ENCODE assay signal across 25 mouse cellular contexts in genomic region chr4:128722932-128723331, GRCm38 (mm10). TPM values are rescaled to one million over a fixed set of nuclear protein-coding genes. Genes with fewer than 3 reads are reported as not detected.
DNase-seq lines count a peak whose midpoint lies in the region; ATAC-seq lines count a peak whose summit lies in the region.
"Had no signal": no experiment of that assay in that cellular context is flagged by ENCODE, and none has a peak within 500 bp of the region (broad histone marks: within the 10 kb centered on the region; RNA-seq: fewer than 3 reads in every experiment).

No protein-coding gene starts in this region.

- H3K27ac ChIP-seq in forebrain, embryonic 11.5 days (ENCODE audit: low read depth, low read length): no peak overlapping the region
- no peak overlapping the region for H3K27ac ChIP-seq in forebrain, embryonic 12.5 days
- H3K27ac ChIP-seq in midbrain, embryonic 10.5 days (replicated peaks): peak overlapping the region; percentile 75
- no peak overlapping the region for H3K27ac ChIP-seq in midbrain, embryonic 13.5 days
- H3K27ac ChIP-seq: hindbrain, embryonic 15.5 days; liver, embryonic 12.5 days; neural tube, embryonic 12.5 days had no signal

- H3K27me3 ChIP-seq in forebrain, embryonic 11.5 days (ENCODE audit: control insufficient read depth, insufficient read depth, low read length): no peaks in the 10 kb centered on the region
- H3K27me3 ChIP-seq in forebrain, embryonic 12.5 days: peaks cover 6% of the 10 kb centered on the region; the same call in 1 of the 2 replicates
- H3K27me3 ChIP-seq in midbrain, embryonic 10.5 days (ENCODE audit: low read depth, poor library complexity, severe bottlenecking): peaks cover 49% of the 10 kb centered on the region
- no peaks in the 10 kb centered on the region for H3K27me3 ChIP-seq in midbrain, embryonic 13.5 days
- H3K27me3 ChIP-seq: CH12.LX; hindbrain, embryonic 15.5 days had no signal

- no peak for ATAC-seq in cerebellum, adult (ENCODE audit: insufficient number of reproducible peaks, low FRiP score, low TSS enrichment)
- ATAC-seq in forebrain, embryonic 11.5 days (replicated peaks; ENCODE audit: low FRiP score): no peak
- ATAC-seq in forebrain, embryonic 12.5 days (ENCODE audit: low FRiP score): no peak
- ATAC-seq in midbrain, embryonic 13.5 days: no peak
- ATAC-seq: activated CD4-positive, CD25-positive, alpha-beta regulatory T cell, adult 4 months; liver, embryonic 12.5 days; liver, postnatal 0 days had no signal

- no peak overlapping the region for H3K4me2 ChIP-seq in forebrain, embryonic 11.5 days (ENCODE audit: low read depth, low read length, severe bottlenecking)
- no peak overlapping the region for H3K4me2 ChIP-seq in forebrain, embryonic 12.5 days
- no peak overlapping the region for H3K4me2 ChIP-seq in midbrain, embryonic 13.5 days (replicated peaks)
- H3K4me2 ChIP-seq: heart, embryonic 11.5 days; hindbrain, embryonic 15.5 days; liver, embryonic 12.5 days; neural tube, embryonic 12.5 days had no signal

- WGBS in forebrain, embryonic 11.5 days: 85% methylated on average over 8 of the region's 8 CpGs
- 72% methylated on average over 8 of the region's 8 CpGs for WGBS in forebrain, embryonic 12.5 days
- WGBS in midbrain, embryonic 10.5 days: 81% methylated on average over 8 of the region's 8 CpGs
- WGBS in midbrain, embryonic 13.5 days: 72% methylated on average over 8 of the region's 8 CpGs

- peaks cover 37% of the 10 kb centered on the region for H3K4me1 ChIP-seq in forebrain, embryonic 11.5 days (replicated peaks; ENCODE audit: control insufficient read depth, insufficient read depth, low read length)
- peaks cover 74% of the 10 kb centered on the region for H3K4me1 ChIP-seq in forebrain, embryonic 12.5 days
- H3K4me1 ChIP-seq in midbrain, embryonic 10.5 days: peaks cover 93% of the 10 kb centered on the region
- peaks cover 80% of the 10 kb centered on the region for H3K4me1 ChIP-seq in midbrain, embryonic 13.5 days (replicated peaks)

- no peak overlapping the region for H3K4me3 ChIP-seq in forebrain, embryonic 11.5 days (ENCODE audit: low read depth, low read length)
- H3K4me3 ChIP-seq in forebrain, embryonic 12.5 days (replicated peaks): no peak overlapping the region
- no peak overlapping the region for H3K4me3 ChIP-seq in midbrain, embryonic 10.5 days
- no peak overlapping the region for H3K4me3 ChIP-seq in midbrain, embryonic 13.5 days (replicated peaks)
- H3K4me3 ChIP-seq: hindbrain, embryonic 15.5 days; liver, embryonic 12.5 days; myocyte; neural tube, embryonic 12.5 days had no signal

- H3K9ac ChIP-seq in forebrain, embryonic 11.5 days (ENCODE audit: low read length): no peak overlapping the region
- H3K9ac ChIP-seq in forebrain, embryonic 12.5 days: no peak overlapping the region
- H3K9ac ChIP-seq in midbrain, embryonic 13.5 days (replicated peaks): no peak overlapping the region
- H3K9ac ChIP-seq: hindbrain, embryonic 15.5 days; liver, embryonic 12.5 days; liver, postnatal 0 days; neural tube, embryonic 12.5 days had no signal

- no peaks in the 10 kb centered on the region for H3K9me3 ChIP-seq in forebrain, embryonic 11.5 days (ENCODE audit: control insufficient read depth, low read length)
- no peaks in the 10 kb centered on the region for H3K9me3 ChIP-seq in forebrain, embryonic 12.5 days
- H3K9me3 ChIP-seq in midbrain, embryonic 10.5 days (replicated peaks): no peaks in the 10 kb centered on the region
- no peaks in the 10 kb centered on the region for H3K9me3 ChIP-seq in midbrain, embryonic 13.5 days
- H3K9me3 ChIP-seq: hindbrain, embryonic 15.5 days; liver, embryonic 12.5 days; neural tube, embryonic 12.5 days had no signal

- DNase-seq in cerebellum, adult 11 months: peak; percentile 42
- peak; percentile 49 for DNase-seq in forebrain, embryonic 11.5 days (ENCODE audit: low spot score)
- no peak for DNase-seq in midbrain, embryonic 10.5 days (ENCODE audit: low spot score)
- no peak for DNase-seq in kidney, adult 18-20 months
- DNase-seq: adrenal gland, adult 8-10 months; gastrocnemius, postnatal 25 days; heart, adult 11 months; heart, postnatal 4 days; kidney, adult 2 months; kidney, postnatal 36 days; liver, postnatal 0 days; lung, postnatal 36 days; right cerebral cortex, adult 18-20 months; spleen, adult 18-20 months; thymus, postnatal 14 days had no signal

- no peaks in the 10 kb centered on the region for H3K36me3 ChIP-seq in forebrain, embryonic 11.5 days (ENCODE audit: control insufficient read depth, insufficient read depth, low read length)
- H3K36me3 ChIP-seq in forebrain, embryonic 12.5 days (replicated peaks): no peaks in the 10 kb centered on the region
- H3K36me3 ChIP-seq in midbrain, embryonic 10.5 days: no peaks in the 10 kb centered on the region
- no peaks in the 10 kb centered on the region for H3K36me3 ChIP-seq in midbrain, embryonic 13.5 days
- H3K36me3 ChIP-seq: hindbrain, embryonic 15.5 days; liver, embryonic 12.5 days; neural tube, embryonic 12.5 days had no signal

RNA-seq across cellular contexts. Expression of gene A3galt2, which starts 32.2 kb away (rescaled TPM):
- polyA plus RNA-seq in forebrain, embryonic 11.5 days (2014; fragmentation: Nextera tagmentation; extraction: Ambion mirVana): 0.56 TPM in 2 replicates
- polyA plus RNA-seq in forebrain, embryonic 12.5 days (2016; fragmentation: Nextera tagmentation; extraction: Ambion mirVana): 0.38 and 0.57 TPM in 2 replicates
- 0.10 and 0.24 TPM in 2 replicates for polyA plus RNA-seq in midbrain, embryonic 10.5 days (2016; fragmentation: Nextera tagmentation; extraction: Ambion mirVana)
- 0.23 and 0.58 TPM in 2 replicates for polyA plus RNA-seq in midbrain, embryonic 13.5 days (2015; fragmentation: Nextera tagmentation; extraction: Ambion mirVana)
- polyA plus RNA-seq: activated CD4-positive, CD25-positive, alpha-beta regulatory T cell, adult 4 months; liver, postnatal 0 days had no signal

Comparison
In these comparisons a context has a peak if more than half of its experiments do, and no peak if none do; other contexts are left out.
1. DNase-seq: peak in cerebellum, adult 11 months (single experiment) and forebrain, embryonic 11.5 days (single experiment); none in midbrain, embryonic 10.5 days (single experiment) and kidney, adult 18-20 months (single experiment).